Mouse (Mus musculus) kidney, adult 2 months (tissue): ENCODE measurements around the gene Rab22a. TPM values are rescaled to one million over a fixed set of nuclear protein-coding genes. Genes with fewer than 3 reads are reported as not detected.

Source experiments
- DNase-seq: peaks from one replicate; pipeline ENCODE4 v3.0.0; 2021
- H3K27ac ChIP-seq: fragments of 200-500 bp; 2 replicates; pipeline ENCODE4 v1.5.1; 2012; ENCODE audit warnings: low read depth, low read length, control low read depth, inconsistent platforms; ENCODE audit not compliant: insufficient read depth
- H3K27me3 ChIP-seq: fragments of 200-500 bp; replicated peaks from 2 replicates; pipeline ENCODE4 v1.6.1; 2012; ENCODE audit warnings: mild to moderate bottlenecking, moderate library complexity, low read length, inconsistent platforms; ENCODE audit not compliant: control insufficient read depth, insufficient read depth
- H3K36me3 ChIP-seq: fragments of 200-500 bp; 2 replicates; pipeline ENCODE4 v1.6.1; 2012; ENCODE audit warnings: mild to moderate bottlenecking, moderate library complexity, low read length, inconsistent platforms; ENCODE audit not compliant: control insufficient read depth, insufficient read depth
- H3K4me1 ChIP-seq: fragments of 200-500 bp; 2 replicates; pipeline ENCODE4 v1.6.1; 2011; ENCODE audit warnings: low read length; ENCODE audit not compliant: control insufficient read depth, insufficient read depth
- H3K4me3 ChIP-seq: fragments of 200-500 bp; 2 replicates; pipeline ENCODE4 v1.5.1; 2011; ENCODE audit warnings: mild to moderate bottlenecking, low read depth, low read length, control low read depth; ENCODE audit not compliant: insufficient read depth
- CTCF ChIP-seq: fragments of 200-500 bp; conservative IDR thresholded peaks from 2 replicates; pipeline ENCODE4 v1.5.1; 2011; ENCODE audit warnings: low read depth, mild to moderate bottlenecking, control low read depth, low read length, moderate library complexity, mixed read lengths; ENCODE audit not compliant: insufficient read depth, insufficient read length
- POLR2A ChIP-seq: fragments of 200-500 bp; IDR thresholded peaks from one replicate; pipeline ENCODE4 v1.6.1; 2011; ENCODE audit warnings: low read depth, low read length, control low read depth
- WGBS: fragments of 180-500 bp; shearing (Covaris S2); methylation state at CpG from one replicate; pipeline ENCODE4 v1.1.7; 2018; 5-methylcytosine and 5-hydroxymethylcytosine counted together
- polyA plus RNA-seq: library from polyadenylated mRNA; depleted of rRNA; stranded (reverse); fragments of >200 nt; gene quantifications from 2 replicates; pipeline ENCODE4 v1.2.3, GENCODE M21; 2012

Rab22a gene
- polyA plus RNA-seq, 1 experiment: 24.4 TPM

- TF ChIP-seq CTCF: no peak
- no peak for TF ChIP-seq POLR2A
- 82% methylated on average over 5 of the region's 5 CpGs for WGBS
- Histone ChIP-seq H3K36me3 (no peaks in the 10 kb centered on the region), H3K4me3 (no peak overlapping the region), H3K27ac (no peak overlapping the region), H3K27me3 (no peaks in the 10 kb centered on the region), H3K4me1 (peaks cover 6% of the 10 kb centered on the region)
- no peak for DNase-seq
Measured at GRCm38 (mm10) chr2:173687363-173687762, 27.8 kb downstream of the Rab22a start.

GRCm38 (mm10) chr2:173689835-173690234, 30.3 kb downstream of the Rab22a start:
- Histone ChIP-seq H3K4me3 (no peak overlapping the region), H3K36me3 (no peaks in the 10 kb centered on the region), H3K27ac (no peak overlapping the region), H3K4me1 (peaks cover 6% of the 10 kb centered on the region), H3K27me3 (no peaks in the 10 kb centered on the region)
- no peak for DNase-seq
- TF ChIP-seq POLR2A: no peak

- no peaks in the 10 kb centered on the region for H3K27me3 ChIP-seq
- WGBS: 92% methylated on average over 6 of the region's 6 CpGs
- peaks cover 4% of the 10 kb centered on the region for H3K36me3 ChIP-seq
- TF ChIP-seq CTCF (no peak), POLR2A (no peak)
- no peaks in the 10 kb centered on the region; the same call in 1 of the 2 replicates for H3K4me1 ChIP-seq
- H3K4me3 ChIP-seq: no peak overlapping the region
- no peak overlapping the region for H3K27ac ChIP-seq
- no peak for DNase-seq
Measured at GRCm38 (mm10) chr2:173691748-173692147, 32.2 kb downstream of the Rab22a start.

GRCm38 (mm10) chr2:173692693-173693092, 33.1 kb downstream of the Rab22a start:
- WGBS: 93% methylated on average over 2 of the region's 2 CpGs
- Histone ChIP-seq H3K27ac (no peak overlapping the region), H3K4me3 (no peak overlapping the region), H3K27me3 (no peaks in the 10 kb centered on the region), H3K4me1 (no peaks in the 10 kb centered on the region), H3K36me3 (peaks cover 4% of the 10 kb centered on the region)
- no peak for DNase-seq
- TF ChIP-seq POLR2A: no peak
- no peak for TF ChIP-seq CTCF

- WGBS: 44% methylated on average over 3 of the region's 3 CpGs
- Histone ChIP-seq H3K4me1 (peaks cover 6% of the 10 kb centered on the region; the same call in 1 of the 2 replicates), H3K36me3 (peaks cover 8% of the 10 kb centered on the region), H3K4me3 (no peak overlapping the region), H3K27ac (no peak overlapping the region), H3K27me3 (no peaks in the 10 kb centered on the region)
- no peak for TF ChIP-seq CTCF
- no peak for DNase-seq
Measured at GRCm38 (mm10) chr2:173698850-173699249, 39.3 kb downstream of the Rab22a start.

- H3K27ac ChIP-seq: peak overlapping the region; percentile 44
- peak; percentile 55 for DNase-seq
- H3K36me3 ChIP-seq: peaks cover 4% of the 10 kb centered on the region; the same call in 1 of the 2 replicates
- H3K4me3 ChIP-seq: no peak overlapping the region
- H3K27me3 ChIP-seq: no peaks in the 10 kb centered on the region
- TF ChIP-seq POLR2A (no peak), CTCF (no peak)
- WGBS: 49% methylated on average over 16 of the region's 16 CpGs
- peaks cover 6% of the 10 kb centered on the region; the same call in 1 of the 2 replicates for H3K4me1 ChIP-seq
Measured at GRCm38 (mm10) chr2:173702096-173702866, 42.7 kb downstream of the Rab22a start.

- Histone ChIP-seq H3K36me3 (peaks cover 4% of the 10 kb centered on the region; the same call in 1 of the 2 replicates), H3K4me1 (peaks cover 6% of the 10 kb centered on the region; the same call in 1 of the 2 replicates), H3K27me3 (no peaks in the 10 kb centered on the region), H3K4me3 (no peak overlapping the region), H3K27ac (peak overlapping the region; percentile 44)
- DNase-seq: no peak
- WGBS: 68% methylated on average over 12 of the region's 12 CpGs
- TF ChIP-seq POLR2A (no peak), CTCF (no peak)
Measured at GRCm38 (mm10) chr2:173702867-173703237, 43.3 kb downstream of the Rab22a start.
